ENCODE assay signal across 10 mouse cellular contexts in the genomic region with DNA sequence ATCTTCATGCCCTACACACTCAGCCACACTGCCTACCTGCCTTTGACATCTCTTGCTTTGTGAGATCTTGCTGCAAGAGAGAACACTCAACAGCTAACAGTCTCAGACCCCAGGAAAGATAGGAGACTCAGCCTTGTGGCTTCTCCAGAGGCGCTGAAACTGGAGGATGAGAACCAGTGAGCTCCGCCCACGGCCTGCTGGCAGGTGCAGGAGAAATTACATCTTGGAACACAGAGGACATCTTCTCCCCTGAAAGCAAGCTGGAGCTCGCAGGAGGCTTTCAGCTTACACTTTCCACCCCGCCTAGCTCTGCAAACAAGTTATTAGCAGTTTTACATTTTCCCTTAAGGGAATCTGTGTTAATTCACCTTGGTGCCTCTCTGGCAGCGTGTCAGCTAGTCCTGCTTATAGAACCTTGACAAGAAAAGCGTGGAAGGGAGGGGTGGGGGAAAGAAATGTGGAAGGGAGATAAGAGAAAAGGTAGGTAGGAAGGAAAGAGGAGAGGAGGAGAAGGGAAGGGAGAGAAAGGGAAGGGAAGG.
A peak's percentile ranks its signal among the peaks of the same experiment; 100 is the strongest.
DNase-seq lines count a peak whose midpoint lies in the region.
"Had no signal": no experiment of that assay in that cellular context is flagged by ENCODE, and none has a peak within 500 bp of the region (broad histone marks: within the 10 kb centered on the region; RNA-seq: fewer than 3 reads in every experiment).

No protein-coding gene starts in this region.

- intact Hi-C loops in left cerebral cortex, postnatal 4 days (cut with DNase I), result no loop called here
- intact Hi-C loops in gastrocnemius, postnatal 14 days (cut with DNase I; ENCODE audit: low total_unique reads), result no loop called here

- peak; percentile 21 for DNase-seq in kidney, adult 9 months
- DNase-seq in kidney, adult 11 months, result no peak
- DNase-seq in left cerebral cortex, adult 11 months (ENCODE audit: low spot score), result peak; percentile 31
- no peak for DNase-seq in left cerebral cortex, postnatal 4 days
- DNase-seq in left cerebral cortex, adult 9 months (ENCODE audit: low spot score in 2 of 2), result peak; percentile 13 to 56
- DNase-seq in right cerebral cortex, postnatal 25 days, result peak; percentile 58
- no peak for DNase-seq in gastrocnemius, postnatal 14 days
- no peak for DNase-seq in ovary, postnatal 36 days (ENCODE audit: low spot score)
- DNase-seq: cerebellum, adult 9-10 months; thymus, postnatal 36 days had no signal

Comparison
In these comparisons a context has a peak if more than half of its experiments do, and no peak if none do; other contexts are left out.
1. DNase-seq: peak in kidney, adult 9 months (single experiment), left cerebral cortex, adult 11 months (single experiment), left cerebral cortex, adult 9 months (2 of 2) and right cerebral cortex, postnatal 25 days (single experiment); none in kidney, adult 11 months (single experiment), left cerebral cortex, postnatal 4 days (single experiment), gastrocnemius, postnatal 14 days (single experiment) and ovary, postnatal 36 days (single experiment).